Mouse (Mus musculus): ENCODE results near the gene Erp29. TPM values are rescaled to one million over a fixed set of nuclear protein-coding genes. Genes with fewer than 3 reads are reported as not detected.
A peak's percentile ranks its signal among the peaks of the same experiment; 100 is the strongest.

The Erp29 gene
- polyA plus RNA-seq, 1 experiment from 2014 or later = 80.4 TPM

GRCm38 (mm10) chr5:121452906-121453305 is 600 bp upstream of the Erp29 start:
- peaks cover 34% of the 10 kb centered on the region for H3K4me1 ChIP-seq (ENCODE audit: control insufficient read depth, low read depth, low read length)
- WGBS (ENCODE audit: insufficient replicate concordance) = 4% methylated on average over 9 of the region's 9 CpGs
- no peaks in the 10 kb centered on the region for H3K27me3 ChIP-seq (ENCODE audit: control insufficient read depth, insufficient read depth, low read depth, low read length)
- H3K36me3 ChIP-seq (ENCODE audit: control insufficient read depth, insufficient read depth) = peaks cover 8% of the 10 kb centered on the region
- peak overlapping the region; percentile 93 for H3K4me3 ChIP-seq (ENCODE audit: low read depth, low read length)
- ATAC-seq (ENCODE audit: low read depth) = no peak
- H3K4me2 ChIP-seq (ENCODE audit: low read depth, low read length) = peak overlapping the region; percentile 96
- H3K9ac ChIP-seq (ENCODE audit: low read depth, low read length) = peak overlapping the region; percentile 97
- no peaks in the 10 kb centered on the region for H3K9me3 ChIP-seq (replicated peaks; ENCODE audit: control insufficient read depth, low read length)
- peak overlapping the region; percentile 89 for H3K27ac ChIP-seq (ENCODE audit: low read length)

DNA sequence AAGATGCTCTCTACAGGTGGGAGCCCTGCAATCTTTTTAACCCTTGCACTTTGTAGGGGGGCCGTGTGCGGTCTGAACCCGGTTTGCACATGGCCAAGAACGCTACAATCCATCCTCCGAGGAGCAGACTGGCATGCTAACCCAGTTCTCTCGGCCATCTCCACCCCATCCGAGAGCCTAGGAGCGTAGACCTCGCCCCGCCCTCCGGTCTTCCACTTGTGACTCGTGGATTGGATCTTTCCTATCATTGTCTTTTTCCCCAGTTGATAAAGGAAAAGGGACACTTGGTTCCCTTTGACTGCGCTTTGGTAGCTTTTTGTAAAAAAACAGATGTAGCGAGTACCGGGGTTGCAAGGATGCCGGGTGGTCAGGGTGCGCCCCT is 671 bp downstream of the Erp29 start, which contains the start of gene Tmem116:
Gene Tmem116, plus strand, starts transcription at position 250 of the 382 bp plus-strand sequence.
- Histone ChIP-seq H3K27ac (ENCODE audit: low read length) (peak within 1 kb of the TSS; percentile 92), H3K27me3 (ENCODE audit: control insufficient read depth, insufficient read depth, low read depth, low read length) (no peaks in the 10 kb centered on the region), H3K36me3 (ENCODE audit: control insufficient read depth, insufficient read depth) (peaks cover 14% of the 10 kb centered on the region), H3K4me1 (ENCODE audit: control insufficient read depth, low read depth, low read length) (peaks cover 34% of the 10 kb centered on the region), H3K4me3 (ENCODE audit: low read depth, low read length) (peak within 1 kb of the TSS; percentile 93), H3K9me3 (replicated peaks; ENCODE audit: control insufficient read depth, low read length) (no peaks in the 10 kb centered on the region), H3K4me2 (ENCODE audit: low read depth, low read length) (peak within 1 kb of the TSS; percentile 96), H3K9ac (ENCODE audit: low read depth, low read length) (peak within 1 kb of the TSS; percentile 97)
- WGBS (ENCODE audit: insufficient replicate concordance) = under 1% methylated on average over 17 of the region's 17 CpGs
- ATAC-seq (ENCODE audit: low read depth) = peak; percentile 43

DNA sequence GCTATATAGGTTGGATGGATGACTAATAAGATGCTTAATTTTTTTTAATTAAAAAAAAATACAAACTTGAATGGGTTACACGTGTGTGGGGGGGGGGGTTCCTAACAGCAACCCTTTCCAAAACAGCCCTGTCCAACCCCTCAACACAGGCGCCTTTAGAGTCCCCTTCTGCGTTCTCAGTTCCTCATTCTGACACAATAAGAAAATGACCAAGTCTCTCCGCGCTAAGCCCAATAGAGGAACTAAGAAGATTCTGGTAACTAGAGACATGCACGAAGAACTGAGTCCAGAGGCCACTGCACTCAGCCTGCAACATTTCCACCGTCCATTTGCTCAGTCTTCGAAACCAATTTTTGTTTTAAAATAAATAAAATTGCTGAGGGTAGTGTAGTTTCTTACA is 1.1 kb downstream of the Erp29 start:
- peak overlapping the region; percentile 92 for H3K27ac ChIP-seq (ENCODE audit: low read length)
- peak overlapping the region; percentile 95 for H3K9ac ChIP-seq (ENCODE audit: low read depth, low read length)
- H3K4me3 ChIP-seq (ENCODE audit: low read depth, low read length) = peak overlapping the region; percentile 93
- no peaks in the 10 kb centered on the region for H3K27me3 ChIP-seq (ENCODE audit: control insufficient read depth, insufficient read depth, low read depth, low read length)
- WGBS (ENCODE audit: insufficient replicate concordance) = 8% methylated on average over 8 of the region's 8 CpGs
- no peak for ATAC-seq (ENCODE audit: low read depth)
- peaks cover 18% of the 10 kb centered on the region for H3K36me3 ChIP-seq (ENCODE audit: control insufficient read depth, insufficient read depth)
- H3K9me3 ChIP-seq (replicated peaks; ENCODE audit: control insufficient read depth, low read length) = no peaks in the 10 kb centered on the region
- peaks cover 32% of the 10 kb centered on the region for H3K4me1 ChIP-seq (ENCODE audit: control insufficient read depth, low read depth, low read length)
- H3K4me2 ChIP-seq (ENCODE audit: low read depth, low read length) = peak overlapping the region; percentile 87

GRCm38 (mm10) chr5:121450476-121450875 is 1.8 kb downstream of the Erp29 start:
- Histone ChIP-seq H3K4me3 (ENCODE audit: low read depth, low read length) (peak overlapping the region; percentile 0; the same call in 1 of the 2 replicates), H3K9ac (ENCODE audit: low read depth, low read length) (no peak overlapping the region), H3K36me3 (ENCODE audit: control insufficient read depth, insufficient read depth) (peaks cover 18% of the 10 kb centered on the region), H3K27ac (ENCODE audit: low read length) (no peak overlapping the region), H3K9me3 (replicated peaks; ENCODE audit: control insufficient read depth, low read length) (no peaks in the 10 kb centered on the region), H3K27me3 (ENCODE audit: control insufficient read depth, insufficient read depth, low read depth, low read length) (no peaks in the 10 kb centered on the region), H3K4me2 (ENCODE audit: low read depth, low read length) (peak overlapping the region; percentile 87), H3K4me1 (ENCODE audit: control insufficient read depth, low read depth, low read length) (peaks cover 25% of the 10 kb centered on the region)
- 67% methylated on average over 9 of the region's 9 CpGs for WGBS (ENCODE audit: insufficient replicate concordance)
- no peak for ATAC-seq (ENCODE audit: low read depth)

DNA sequence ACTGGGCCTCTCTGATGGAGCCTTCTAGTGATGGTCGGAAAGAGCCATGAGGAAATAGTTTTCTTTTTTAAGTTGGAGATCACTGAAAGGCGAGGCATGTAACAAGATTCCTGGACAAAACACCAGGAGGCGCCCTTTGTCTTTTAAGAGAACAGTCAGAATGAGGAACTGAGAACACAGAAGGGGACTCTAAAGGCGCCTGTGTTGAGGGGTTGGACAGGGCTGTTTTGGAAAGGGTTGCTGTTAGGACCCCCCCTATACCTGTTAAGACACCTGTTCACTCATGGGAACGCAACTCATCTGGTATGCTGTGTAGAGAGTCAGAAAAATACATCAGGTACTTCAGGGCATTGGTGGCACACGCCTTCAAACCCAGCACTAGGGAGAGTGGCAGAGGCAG is 2.3 kb downstream of the Erp29 start:
- Histone ChIP-seq H3K4me2 (ENCODE audit: low read depth, low read length) (no peak overlapping the region), H3K4me1 (ENCODE audit: control insufficient read depth, low read depth, low read length) (peaks cover 24% of the 10 kb centered on the region), H3K27ac (ENCODE audit: low read length) (no peak overlapping the region), H3K9me3 (replicated peaks; ENCODE audit: control insufficient read depth, low read length) (no peaks in the 10 kb centered on the region), H3K9ac (ENCODE audit: low read depth, low read length) (no peak overlapping the region), H3K27me3 (ENCODE audit: control insufficient read depth, insufficient read depth, low read depth, low read length) (no peaks in the 10 kb centered on the region), H3K4me3 (ENCODE audit: low read depth, low read length) (no peak overlapping the region), H3K36me3 (ENCODE audit: control insufficient read depth, insufficient read depth) (peaks cover 23% of the 10 kb centered on the region)
- no peak for ATAC-seq (ENCODE audit: low read depth)
- WGBS (ENCODE audit: insufficient replicate concordance) = 47% methylated on average over 6 of the region's 6 CpGs

- WGBS (ENCODE audit: insufficient replicate concordance) = 83% methylated on average over 3 of the region's 3 CpGs
- no peak overlapping the region for H3K4me2 ChIP-seq (ENCODE audit: low read depth, low read length)
- H3K27me3 ChIP-seq (ENCODE audit: control insufficient read depth, insufficient read depth, low read depth, low read length) = no peaks in the 10 kb centered on the region
- ATAC-seq (ENCODE audit: low read depth) = no peak
- no peaks in the 10 kb centered on the region for H3K9me3 ChIP-seq (replicated peaks; ENCODE audit: control insufficient read depth, low read length)
- H3K36me3 ChIP-seq (ENCODE audit: control insufficient read depth, insufficient read depth) = peaks cover 33% of the 10 kb centered on the region
- H3K27ac ChIP-seq (ENCODE audit: low read length) = no peak overlapping the region
- H3K4me3 ChIP-seq (ENCODE audit: low read depth, low read length) = no peak overlapping the region
- H3K9ac ChIP-seq (ENCODE audit: low read depth, low read length) = no peak overlapping the region
- peaks cover 17% of the 10 kb centered on the region for H3K4me1 ChIP-seq (ENCODE audit: control insufficient read depth, low read depth, low read length)
These were observed 3.9 kb downstream of the Erp29 start for GRCm38 (mm10) chr5:121448450-121448849.

DNA sequence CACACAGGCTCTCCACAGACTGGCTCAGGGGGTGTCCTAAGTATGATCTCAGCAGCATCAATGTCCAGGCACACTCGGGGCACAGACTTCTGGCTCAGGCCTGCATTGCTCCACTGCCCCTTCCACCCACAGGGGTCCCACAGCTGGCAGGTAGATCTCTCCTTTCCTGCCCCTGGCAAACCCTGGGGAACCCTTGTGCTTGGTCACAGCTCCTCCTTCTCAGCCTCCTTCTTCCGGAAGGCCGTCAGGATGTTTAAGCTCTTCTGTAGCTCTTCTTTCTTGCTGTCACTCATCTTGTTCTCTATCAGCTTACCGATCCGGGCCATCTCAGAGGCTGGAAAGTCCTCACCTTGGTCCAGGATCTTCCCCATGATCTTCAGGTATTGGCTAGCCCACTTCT is 7.4 kb downstream of the Erp29 start:
- WGBS (ENCODE audit: insufficient replicate concordance) = 81% methylated on average over 5 of the region's 5 CpGs
- H3K9ac ChIP-seq (ENCODE audit: low read depth, low read length) = no peak overlapping the region
- no peak for ATAC-seq (ENCODE audit: low read depth)
- H3K4me2 ChIP-seq (ENCODE audit: low read depth, low read length) = no peak overlapping the region
- peaks cover 53% of the 10 kb centered on the region for H3K36me3 ChIP-seq (ENCODE audit: control insufficient read depth, insufficient read depth)
- no peaks in the 10 kb centered on the region for H3K27me3 ChIP-seq (ENCODE audit: control insufficient read depth, insufficient read depth, low read depth, low read length)
- H3K4me3 ChIP-seq (ENCODE audit: low read depth, low read length) = no peak overlapping the region
- no peaks in the 10 kb centered on the region for H3K9me3 ChIP-seq (replicated peaks; ENCODE audit: control insufficient read depth, low read length)
- no peak overlapping the region for H3K27ac ChIP-seq (ENCODE audit: low read length)
- no peaks in the 10 kb centered on the region for H3K4me1 ChIP-seq (ENCODE audit: control insufficient read depth, low read depth, low read length)

- ATAC-seq (ENCODE audit: low read depth) = no peak
- no peak overlapping the region for H3K27ac ChIP-seq (ENCODE audit: low read length)
- no peak overlapping the region for H3K9ac ChIP-seq (ENCODE audit: low read depth, low read length)
- H3K36me3 ChIP-seq (ENCODE audit: control insufficient read depth, insufficient read depth) = peaks cover 63% of the 10 kb centered on the region
- no peaks in the 10 kb centered on the region for H3K27me3 ChIP-seq (ENCODE audit: control insufficient read depth, insufficient read depth, low read depth, low read length)
- WGBS (ENCODE audit: insufficient replicate concordance) = 72% methylated on average over 3 of the region's 3 CpGs
- H3K9me3 ChIP-seq (replicated peaks; ENCODE audit: control insufficient read depth, low read length) = no peaks in the 10 kb centered on the region
- H3K4me2 ChIP-seq (ENCODE audit: low read depth, low read length) = no peak overlapping the region
- H3K4me1 ChIP-seq (ENCODE audit: control insufficient read depth, low read depth, low read length) = no peaks in the 10 kb centered on the region
- H3K4me3 ChIP-seq (ENCODE audit: low read depth, low read length) = no peak overlapping the region
These were observed 8.8 kb downstream of the Erp29 start for GRCm38 (mm10) chr5:121443548-121443947.

DNA sequence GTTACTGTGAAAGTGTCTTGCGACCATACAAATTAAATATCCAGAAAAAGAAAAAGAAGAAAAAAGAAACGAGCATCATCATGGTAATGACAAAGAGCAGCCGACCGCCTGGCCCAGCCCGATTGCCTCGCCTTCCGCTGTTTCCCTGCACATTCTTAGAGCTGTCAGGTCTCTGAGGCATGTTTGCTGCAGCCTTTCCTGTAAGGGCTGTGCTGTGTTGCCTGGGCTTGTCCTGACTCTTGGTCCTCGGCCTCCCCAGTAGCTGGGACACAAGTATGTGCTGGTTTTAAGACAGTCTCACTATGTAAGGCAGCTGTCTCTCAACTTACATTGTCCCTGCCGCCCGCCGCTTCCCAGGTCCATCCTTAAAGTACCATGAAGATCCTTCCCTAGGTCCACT is 13.6 kb downstream of the Erp29 start:
- Histone ChIP-seq H3K9ac (ENCODE audit: low read depth, low read length) (no peak overlapping the region), H3K9me3 (replicated peaks; ENCODE audit: control insufficient read depth, low read length) (no peaks in the 10 kb centered on the region), H3K27me3 (ENCODE audit: control insufficient read depth, insufficient read depth, low read depth, low read length) (no peaks in the 10 kb centered on the region), H3K4me1 (ENCODE audit: control insufficient read depth, low read depth, low read length) (no peaks in the 10 kb centered on the region), H3K36me3 (ENCODE audit: control insufficient read depth, insufficient read depth) (peaks cover 66% of the 10 kb centered on the region), H3K27ac (ENCODE audit: low read length) (no peak overlapping the region), H3K4me3 (ENCODE audit: low read depth, low read length) (no peak overlapping the region), H3K4me2 (ENCODE audit: low read depth, low read length) (no peak overlapping the region)
- no peak for ATAC-seq (ENCODE audit: low read depth)
- WGBS (ENCODE audit: insufficient replicate concordance) = 82% methylated on average over 11 of the region's 11 CpGs

Measured in liver, embryonic 16.5 days (tissue).